Mouse (Mus musculus): ENCODE data around the gene Gnpat. TPM values are rescaled to one million over a fixed set of nuclear protein-coding genes. Genes with fewer than 3 reads are reported as not detected.
A peak's percentile ranks its signal among the peaks of the same experiment; 100 is the strongest.

The Gnpat gene
- 65.5 and 90.8 TPM in 2 replicates for polyA plus RNA-seq (2014; fragmentation: Nextera tagmentation; extraction: Ambion mirVana)

DNA sequence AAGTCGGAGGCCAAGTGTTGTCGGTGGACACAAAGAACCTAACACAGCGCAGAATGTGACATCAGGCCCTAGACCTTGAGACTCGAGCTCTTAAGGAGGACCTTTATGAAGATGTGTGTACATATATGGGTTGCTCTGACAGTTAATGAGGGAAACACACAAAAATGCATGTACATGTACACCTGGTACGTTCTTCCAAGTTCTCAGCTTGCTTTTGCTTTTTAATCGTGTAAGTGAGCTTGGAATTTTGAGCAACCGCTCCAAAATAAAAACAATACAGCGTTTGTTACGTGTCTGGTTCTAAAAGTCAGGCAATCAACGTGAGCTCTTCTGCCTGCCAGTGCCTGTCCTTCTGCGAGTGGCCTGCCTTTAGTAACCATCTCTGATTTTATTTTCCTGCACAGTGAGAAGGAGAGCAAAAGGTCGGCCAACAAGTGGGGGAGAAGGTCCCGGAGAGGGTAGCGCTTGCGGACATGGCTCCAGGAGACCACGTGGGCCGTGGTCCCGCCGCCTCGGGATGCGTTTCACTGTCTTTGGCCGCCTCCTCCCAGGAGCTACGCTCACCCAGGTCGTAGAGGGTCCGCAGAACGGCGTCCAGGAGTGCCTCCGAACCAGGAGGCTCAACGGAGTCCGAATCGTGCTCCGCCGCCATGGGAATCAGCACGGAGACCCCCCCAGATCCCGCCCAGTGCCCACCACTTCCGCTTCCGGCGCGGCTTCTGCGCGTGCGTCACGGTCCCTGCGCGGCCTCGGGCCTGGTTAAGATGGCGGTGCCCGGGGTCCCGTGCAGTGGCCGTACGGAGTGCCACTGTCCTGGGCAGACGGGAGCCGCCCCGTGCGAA lies at the start of gene Gnpat, which contains the start of gene 2810004N23Rik:
Gene Gnpat (plus strand): TSS at position 713 of the 842 bp plus-strand sequence.
Gene 2810004N23Rik (minus strand): TSS at position 800 of the 842 bp plus-strand sequence.
- ATAC-seq (ENCODE audit: low FRiP score, low TSS enrichment) (peak; percentile 97), DNase-seq (peak; percentile 97)
- Histone ChIP-seq H3K4me1 (ENCODE audit: control insufficient read depth, insufficient read depth, low read length) (peaks cover 8% of the 10 kb centered on the region), H3K36me3 (ENCODE audit: control insufficient read depth, insufficient read depth, low read length) (peaks cover 31% of the 10 kb centered on the region), H3K9ac (replicated peaks; ENCODE audit: low read length) (peak within 1 kb of the TSS; percentile 96), H3K27me3 (ENCODE audit: control insufficient read depth, insufficient read depth, low read length) (no peaks in the 10 kb centered on the region), H3K4me3 (replicated peaks; ENCODE audit: low read depth, low read length) (peak within 1 kb of the TSS; percentile 92), H3K27ac (replicated peaks; ENCODE audit: low read depth, low read length) (peak within 1 kb of the TSS; percentile 90), H3K4me2 (ENCODE audit: low read length) (peak within 1 kb of the TSS; percentile 85), H3K9me3 (ENCODE audit: control insufficient read depth, low read length) (no peaks in the 10 kb centered on the region)
- WGBS, result 1% methylated on average over 55 of the region's 55 CpGs

DNA sequence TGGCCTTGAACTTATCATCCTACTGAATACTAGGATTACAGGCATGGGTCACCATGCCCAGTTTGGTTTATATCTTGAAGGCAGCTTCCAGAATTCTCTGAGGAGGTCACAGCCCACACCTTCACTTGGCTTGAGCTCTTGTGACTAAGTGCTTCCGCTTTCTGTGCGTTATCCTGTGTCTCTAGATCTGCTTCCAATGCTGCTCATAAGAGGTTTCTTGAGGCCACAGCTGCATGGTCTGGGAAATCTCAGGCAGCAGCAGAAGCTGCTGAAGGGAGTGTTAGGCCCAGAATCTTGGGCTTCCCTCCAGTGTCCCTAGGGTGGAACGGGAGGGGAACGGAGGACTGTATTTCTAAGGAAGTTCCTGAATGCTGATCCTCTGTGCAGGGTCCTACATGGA lies 49.5 kb upstream of the Gnpat start:
- no peaks in the 10 kb centered on the region for H3K27me3 ChIP-seq (ENCODE audit: control insufficient read depth, insufficient read depth, low read length)
- WGBS, result 93% methylated on average over 4 of the region's 4 CpGs
- no peak overlapping the region for H3K27ac ChIP-seq (replicated peaks; ENCODE audit: low read depth, low read length)
- H3K4me3 ChIP-seq (replicated peaks; ENCODE audit: low read depth, low read length), result no peak overlapping the region
- no peaks in the 10 kb centered on the region for H3K9me3 ChIP-seq (ENCODE audit: control insufficient read depth, low read length)
- no peak for DNase-seq
- no peak for ATAC-seq (ENCODE audit: low FRiP score, low TSS enrichment)
- peaks cover 27% of the 10 kb centered on the region for H3K36me3 ChIP-seq (ENCODE audit: control insufficient read depth, insufficient read depth, low read length)
- H3K4me2 ChIP-seq (ENCODE audit: low read length), result no peak overlapping the region
- H3K4me1 ChIP-seq (ENCODE audit: control insufficient read depth, insufficient read depth, low read length), result peaks cover 10% of the 10 kb centered on the region; the same call in 1 of the 2 replicates
- H3K9ac ChIP-seq (replicated peaks; ENCODE audit: low read length), result no peak overlapping the region

DNA sequence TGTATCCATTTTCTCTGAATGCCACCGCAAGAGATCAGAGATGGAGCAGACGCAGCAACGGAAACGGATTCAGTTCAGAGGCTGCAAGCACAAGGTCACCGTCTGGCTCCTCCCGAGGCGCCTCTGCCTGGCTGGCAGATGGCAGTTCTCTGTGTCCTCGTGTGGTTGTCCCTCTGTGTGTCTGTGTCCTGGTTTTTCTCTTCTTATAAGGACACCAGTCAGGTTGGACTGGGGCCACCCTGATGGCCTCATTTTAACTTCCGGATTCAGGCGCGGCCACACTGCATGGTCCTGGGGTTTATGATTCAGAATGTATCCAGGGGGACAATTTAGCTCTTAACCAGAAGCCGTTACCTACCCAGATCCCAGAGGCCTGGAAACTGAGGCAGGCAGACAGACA lies 47.0 kb upstream of the Gnpat start:
- no peak for ATAC-seq (ENCODE audit: low FRiP score, low TSS enrichment)
- H3K4me3 ChIP-seq (replicated peaks; ENCODE audit: low read depth, low read length), result no peak overlapping the region
- no peak overlapping the region for H3K9ac ChIP-seq (replicated peaks; ENCODE audit: low read length)
- peaks cover 5% of the 10 kb centered on the region; the same call in 1 of the 2 replicates for H3K4me1 ChIP-seq (ENCODE audit: control insufficient read depth, insufficient read depth, low read length)
- no peak overlapping the region for H3K27ac ChIP-seq (replicated peaks; ENCODE audit: low read depth, low read length)
- no peak for DNase-seq
- H3K9me3 ChIP-seq (ENCODE audit: control insufficient read depth, low read length), result no peaks in the 10 kb centered on the region
- 91% methylated on average over 12 of the region's 12 CpGs for WGBS
- H3K4me2 ChIP-seq (ENCODE audit: low read length), result no peak overlapping the region
- H3K27me3 ChIP-seq (ENCODE audit: control insufficient read depth, insufficient read depth, low read length), result no peaks in the 10 kb centered on the region
- peaks cover 46% of the 10 kb centered on the region for H3K36me3 ChIP-seq (ENCODE audit: control insufficient read depth, insufficient read depth, low read length)

DNA sequence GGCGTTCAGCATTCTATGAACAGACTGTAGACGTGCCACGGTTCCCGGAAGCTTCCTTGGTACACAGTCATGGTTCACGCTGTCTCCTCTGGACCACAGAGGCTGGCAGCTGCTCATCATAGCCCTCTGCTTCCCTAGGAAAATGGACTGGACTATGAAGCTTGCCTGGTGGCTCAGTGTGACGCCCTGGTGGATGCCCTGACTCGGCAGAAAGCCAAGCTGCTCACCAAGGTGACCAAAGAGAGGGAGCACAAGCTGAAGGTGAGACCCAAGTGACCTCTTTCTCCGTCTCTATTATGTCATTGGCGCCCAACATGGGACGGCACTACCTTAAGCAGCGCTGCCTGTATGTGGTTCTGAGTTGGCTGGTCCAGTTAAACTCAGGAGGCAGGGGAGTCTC lies 46.0 kb upstream of the Gnpat start:
- Histone ChIP-seq H3K4me3 (replicated peaks; ENCODE audit: low read depth, low read length) (no peak overlapping the region), H3K27ac (replicated peaks; ENCODE audit: low read depth, low read length) (no peak overlapping the region), H3K4me1 (ENCODE audit: control insufficient read depth, insufficient read depth, low read length) (no peaks in the 10 kb centered on the region), H3K27me3 (ENCODE audit: control insufficient read depth, insufficient read depth, low read length) (no peaks in the 10 kb centered on the region), H3K36me3 (ENCODE audit: control insufficient read depth, insufficient read depth, low read length) (peaks cover 50% of the 10 kb centered on the region), H3K4me2 (ENCODE audit: low read length) (no peak overlapping the region), H3K9me3 (ENCODE audit: control insufficient read depth, low read length) (no peaks in the 10 kb centered on the region), H3K9ac (replicated peaks; ENCODE audit: low read length) (no peak overlapping the region)
- ATAC-seq (ENCODE audit: low FRiP score, low TSS enrichment) (no peak), DNase-seq (no peak)
- 91% methylated on average over 11 of the region's 11 CpGs for whole genome bisulfite sequencing

DNA sequence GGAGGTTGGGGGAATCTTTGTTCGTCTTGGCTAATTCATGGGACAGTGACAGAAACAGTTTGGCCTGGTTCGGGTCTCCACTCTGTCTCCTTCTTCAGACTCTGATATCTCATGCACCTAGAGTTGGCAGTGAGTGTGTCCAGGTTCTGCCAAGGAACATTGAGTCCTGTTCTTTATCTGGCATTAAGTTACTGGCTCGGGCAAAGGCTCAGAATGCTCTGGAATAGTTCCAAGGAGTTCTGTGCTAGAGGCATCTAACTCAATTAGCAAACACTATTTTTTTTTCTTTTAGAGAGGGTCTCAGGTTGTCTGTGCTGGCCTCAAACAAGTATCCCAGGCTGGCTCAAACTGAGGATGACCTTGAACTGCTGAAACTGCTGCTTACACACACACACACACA lies 45.5 kb upstream of the Gnpat start:
- no peaks in the 10 kb centered on the region for H3K27me3 ChIP-seq (ENCODE audit: control insufficient read depth, insufficient read depth, low read length)
- H3K27ac ChIP-seq (replicated peaks; ENCODE audit: low read depth, low read length), result no peak overlapping the region
- no peak for DNase-seq
- no peaks in the 10 kb centered on the region for H3K9me3 ChIP-seq (ENCODE audit: control insufficient read depth, low read length)
- no peaks in the 10 kb centered on the region for H3K4me1 ChIP-seq (ENCODE audit: control insufficient read depth, insufficient read depth, low read length)
- H3K9ac ChIP-seq (replicated peaks; ENCODE audit: low read length), result no peak overlapping the region
- no peak overlapping the region for H3K4me3 ChIP-seq (replicated peaks; ENCODE audit: low read depth, low read length)
- no peak for ATAC-seq (ENCODE audit: low FRiP score, low TSS enrichment)
- H3K36me3 ChIP-seq (ENCODE audit: control insufficient read depth, insufficient read depth, low read length), result peaks cover 54% of the 10 kb centered on the region
- 89% methylated on average over 3 of the region's 3 CpGs for WGBS
- H3K4me2 ChIP-seq (ENCODE audit: low read length), result no peak overlapping the region

DNA sequence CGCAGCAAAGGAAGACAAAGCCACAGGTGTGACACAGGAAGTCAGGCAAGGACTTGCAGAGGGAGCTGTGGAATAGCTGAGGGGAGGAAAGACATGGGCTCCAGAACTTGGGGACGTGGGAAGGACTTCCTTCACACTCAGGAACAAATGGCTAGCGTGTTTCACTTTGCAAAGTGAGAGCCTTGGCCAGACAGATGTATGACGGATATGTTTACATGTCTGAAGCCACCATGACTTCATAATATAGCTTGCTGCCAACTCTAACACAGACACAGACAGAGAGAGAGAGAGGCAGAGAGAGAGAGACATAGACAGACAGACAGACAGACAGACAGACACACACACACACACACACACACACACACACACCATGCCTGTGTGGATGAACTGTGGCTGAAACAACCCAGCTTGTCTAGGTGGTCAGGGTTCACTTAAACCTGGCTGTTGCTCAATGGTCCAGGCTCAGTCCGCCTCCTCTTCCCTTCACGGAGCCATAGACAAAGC lies 43.2 kb upstream of the Gnpat start:
- H3K27me3 ChIP-seq (ENCODE audit: control insufficient read depth, insufficient read depth, low read length), result no peaks in the 10 kb centered on the region
- peaks cover 73% of the 10 kb centered on the region for H3K36me3 ChIP-seq (ENCODE audit: control insufficient read depth, insufficient read depth, low read length)
- H3K9me3 ChIP-seq (ENCODE audit: control insufficient read depth, low read length), result no peaks in the 10 kb centered on the region
- H3K4me3 ChIP-seq (replicated peaks; ENCODE audit: low read depth, low read length), result no peak overlapping the region
- no peak overlapping the region for H3K9ac ChIP-seq (replicated peaks; ENCODE audit: low read length)
- no peak for ATAC-seq (ENCODE audit: low FRiP score, low TSS enrichment)
- no peak overlapping the region for H3K27ac ChIP-seq (replicated peaks; ENCODE audit: low read depth, low read length)
- no peak overlapping the region for H3K4me2 ChIP-seq (ENCODE audit: low read length)
- no peak for DNase-seq
- H3K4me1 ChIP-seq (ENCODE audit: control insufficient read depth, insufficient read depth, low read length), result no peaks in the 10 kb centered on the region
- WGBS, result 79% methylated on average over 6 of the region's 6 CpGs

DNA sequence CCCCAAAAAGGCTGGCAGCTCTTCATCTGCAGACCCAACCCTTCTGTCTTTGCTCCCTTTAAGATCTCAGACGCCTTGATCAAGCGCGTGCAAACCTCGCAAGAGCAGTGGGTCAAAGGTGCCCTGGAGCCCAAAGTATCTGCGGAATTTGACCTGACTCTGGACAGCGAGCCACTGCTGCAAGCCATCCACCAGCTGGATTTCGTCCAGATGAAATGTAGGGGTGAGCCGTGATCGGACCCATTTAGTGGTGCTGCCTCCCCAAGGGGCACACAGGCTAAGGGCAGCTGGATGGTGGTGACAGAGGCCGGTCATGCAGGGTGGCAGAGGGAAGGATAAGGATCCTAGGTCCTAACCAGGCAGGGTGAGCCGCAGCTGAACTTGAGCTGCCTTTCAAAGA lies 42.7 kb upstream of the Gnpat start:
- ATAC-seq (ENCODE audit: low FRiP score, low TSS enrichment), result no peak
- no peaks in the 10 kb centered on the region for H3K27me3 ChIP-seq (ENCODE audit: control insufficient read depth, insufficient read depth, low read length)
- no peaks in the 10 kb centered on the region for H3K4me1 ChIP-seq (ENCODE audit: control insufficient read depth, insufficient read depth, low read length)
- no peak overlapping the region for H3K9ac ChIP-seq (replicated peaks; ENCODE audit: low read length)
- no peaks in the 10 kb centered on the region for H3K9me3 ChIP-seq (ENCODE audit: control insufficient read depth, low read length)
- DNase-seq, result no peak
- peaks cover 78% of the 10 kb centered on the region for H3K36me3 ChIP-seq (ENCODE audit: control insufficient read depth, insufficient read depth, low read length)
- H3K27ac ChIP-seq (replicated peaks; ENCODE audit: low read depth, low read length), result no peak overlapping the region
- H3K4me3 ChIP-seq (replicated peaks; ENCODE audit: low read depth, low read length), result no peak overlapping the region
- H3K4me2 ChIP-seq (ENCODE audit: low read length), result no peak overlapping the region
- 76% methylated on average over 11 of the region's 11 CpGs for WGBS

DNA sequence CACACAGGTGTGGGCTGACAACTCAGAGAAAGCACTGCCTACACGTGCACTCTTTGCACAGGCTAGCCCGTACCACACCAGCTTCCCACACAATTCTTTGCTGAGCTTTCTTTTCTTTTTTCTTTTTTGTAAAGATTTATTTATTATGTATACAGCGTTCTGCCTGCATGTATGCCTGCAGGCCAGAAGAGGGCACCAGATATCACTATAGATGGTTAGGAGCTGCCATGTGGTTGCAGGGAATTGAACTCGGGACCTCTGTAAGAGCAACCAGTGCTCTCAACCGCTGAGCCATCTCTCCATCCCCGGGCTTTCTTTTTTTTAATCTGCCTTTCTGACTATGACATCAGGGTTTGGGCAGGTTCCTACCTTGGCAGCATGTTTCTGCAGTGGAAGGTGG lies 39.3 kb upstream of the Gnpat start:
- Histone ChIP-seq H3K9ac (replicated peaks; ENCODE audit: low read length) (no peak overlapping the region), H3K9me3 (ENCODE audit: control insufficient read depth, low read length) (no peaks in the 10 kb centered on the region), H3K27ac (replicated peaks; ENCODE audit: low read depth, low read length) (no peak overlapping the region), H3K4me2 (ENCODE audit: low read length) (no peak overlapping the region), H3K36me3 (ENCODE audit: control insufficient read depth, insufficient read depth, low read length) (peaks cover 66% of the 10 kb centered on the region), H3K27me3 (ENCODE audit: control insufficient read depth, insufficient read depth, low read length) (no peaks in the 10 kb centered on the region), H3K4me1 (ENCODE audit: control insufficient read depth, insufficient read depth, low read length) (no peaks in the 10 kb centered on the region), H3K4me3 (replicated peaks; ENCODE audit: low read depth, low read length) (no peak overlapping the region)
- ATAC-seq (ENCODE audit: low FRiP score, low TSS enrichment) (no peak), DNase-seq (no peak)
- WGBS, result 80% methylated on average over 6 of the region's 6 CpGs

DNA sequence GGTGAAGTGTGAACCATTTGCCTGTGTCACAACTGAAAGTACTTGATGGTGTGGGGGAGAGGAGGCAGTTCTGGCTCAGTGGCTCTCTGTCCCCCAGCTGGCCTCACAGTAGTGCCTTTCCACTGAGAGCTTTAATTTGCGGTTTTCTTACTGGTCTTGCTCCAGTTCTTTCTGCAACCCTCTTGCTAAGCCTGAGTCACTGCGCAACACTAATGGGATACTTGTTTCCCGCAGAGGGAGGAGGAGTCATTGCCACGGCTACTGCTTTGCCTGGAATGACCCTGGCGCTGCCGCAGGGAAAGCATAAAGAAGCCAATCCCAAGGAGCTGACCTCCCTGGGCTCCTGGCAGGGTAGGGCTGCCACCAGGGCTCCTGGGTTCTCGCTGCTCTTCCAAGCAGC lies 36.2 kb upstream of the Gnpat start:
- DNase-seq, result no peak
- Histone ChIP-seq H3K36me3 (ENCODE audit: control insufficient read depth, insufficient read depth, low read length) (peaks cover 70% of the 10 kb centered on the region), H3K4me2 (ENCODE audit: low read length) (no peak overlapping the region), H3K27me3 (ENCODE audit: control insufficient read depth, insufficient read depth, low read length) (no peaks in the 10 kb centered on the region; the same call in 1 of the 2 replicates), H3K4me3 (replicated peaks; ENCODE audit: low read depth, low read length) (no peak overlapping the region), H3K27ac (replicated peaks; ENCODE audit: low read depth, low read length) (no peak overlapping the region), H3K9me3 (ENCODE audit: control insufficient read depth, low read length) (no peaks in the 10 kb centered on the region), H3K4me1 (ENCODE audit: control insufficient read depth, insufficient read depth, low read length) (no peaks in the 10 kb centered on the region), H3K9ac (replicated peaks; ENCODE audit: low read length) (no peak overlapping the region)
- no peak for ATAC-seq (ENCODE audit: low FRiP score, low TSS enrichment)
- WGBS, result 22% methylated on average over 7 of the region's 7 CpGs

Data from midbrain, embryonic 14.5 days (tissue).